ENCODE assay signal across 25 mouse cellular contexts in the genomic region with DNA sequence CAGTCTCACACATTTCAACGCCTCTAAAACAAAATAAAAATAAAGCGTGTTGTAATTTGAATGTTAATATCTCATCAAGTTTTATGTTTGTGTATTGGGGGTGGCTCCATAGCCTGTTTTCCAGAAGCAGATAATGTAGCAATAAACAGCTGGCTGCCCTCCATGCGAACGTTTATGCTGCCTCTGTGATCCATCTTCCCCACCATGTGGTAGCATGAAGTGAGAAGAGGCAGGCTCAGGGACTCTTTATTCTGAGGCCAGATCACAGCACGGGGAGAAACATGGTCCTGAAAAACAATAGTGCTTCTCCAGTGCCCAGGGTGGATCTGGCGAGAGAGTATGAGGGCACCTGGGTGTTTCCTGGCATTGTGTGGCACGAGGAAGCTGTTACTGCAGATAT.
"Had no signal": no experiment of that assay in that cellular context is flagged by ENCODE, and none has a peak within 500 bp of the region (broad histone marks: within the 10 kb centered on the region; RNA-seq: fewer than 3 reads in every experiment).

No protein-coding gene starts in this region.

- ATAC-seq: liver, embryonic 12.5 days; midbrain, embryonic 15.5 days had no signal

- H3K9ac ChIP-seq: limb, embryonic 13.5 days; liver, embryonic 12.5 days; liver, embryonic 15.5 days; lung, embryonic 15.5 days; midbrain, embryonic 15.5 days; neural tube, embryonic 12.5 days had no signal

- H3K36me3 ChIP-seq: limb, embryonic 10.5 days; limb, embryonic 13.5 days; liver, embryonic 12.5 days; liver, embryonic 15.5 days; lung, embryonic 15.5 days; midbrain, embryonic 15.5 days; neural tube, embryonic 12.5 days had no signal

- H3K27ac ChIP-seq: layer of hippocampus, adult 2 months; limb, embryonic 10.5 days; limb, embryonic 13.5 days; liver, embryonic 12.5 days; liver, embryonic 15.5 days; lung, embryonic 15.5 days; midbrain, embryonic 15.5 days; neural tube, embryonic 12.5 days; stomach, postnatal 0 days had no signal

- H3K4me3 ChIP-seq: layer of hippocampus, adult 2 months; limb, embryonic 10.5 days; limb, embryonic 13.5 days; liver, embryonic 12.5 days; liver, embryonic 15.5 days; lung, embryonic 15.5 days; megakaryocyte, embryonic 14.5 days; midbrain, embryonic 15.5 days; neural tube, embryonic 12.5 days had no signal

- H3K4me1 ChIP-seq: limb, embryonic 10.5 days; limb, embryonic 13.5 days; liver, embryonic 12.5 days; liver, embryonic 15.5 days; lung, embryonic 15.5 days; megakaryocyte, embryonic 14.5 days; midbrain, embryonic 15.5 days; neural tube, embryonic 12.5 days had no signal

- H3K9me3 ChIP-seq: limb, embryonic 10.5 days; limb, embryonic 13.5 days; liver, embryonic 15.5 days; lung, embryonic 15.5 days; midbrain, embryonic 15.5 days; neural tube, embryonic 12.5 days had no signal

- DNase-seq: kidney, adult 18-20 months; kidney, adult 9 months; kidney, postnatal 25 days; layer of hippocampus, adult 9-11 months; liver; lung, adult 18-20 months; lung, postnatal 10 days; lung, postnatal 36 days; right cerebral cortex, adult 18-20 months; right cerebral cortex, postnatal 14 days; right cerebral cortex, postnatal 4 days; thymus, adult 2 months; thymus, postnatal 14 days; thymus, postnatal 4 days had no signal

- H3K4me2 ChIP-seq: limb, embryonic 13.5 days; liver, embryonic 12.5 days; liver, embryonic 15.5 days; lung, embryonic 15.5 days; midbrain, embryonic 11.5 days; midbrain, embryonic 15.5 days; neural tube, embryonic 12.5 days had no signal

- H3K27me3 ChIP-seq: limb, embryonic 13.5 days; liver, embryonic 12.5 days; liver, embryonic 15.5 days; lung, embryonic 15.5 days; megakaryocyte, embryonic 14.5 days; midbrain, embryonic 15.5 days; neural tube, embryonic 12.5 days had no signal
